Mouse (Mus musculus) common myeloid progenitor, adult 5-6 weeks (primary cell): ENCODE measurements around the gene Zfp566. TPM values are rescaled to one million over a fixed set of nuclear protein-coding genes. Genes with fewer than 3 reads are reported as not detected.

ENCODE experiments used
- ATAC-seq: replicated peaks from 2 replicates; pipeline ENCODE4 v1.8.0; 2016; ENCODE audit warnings: low read depth, mild to moderate bottlenecking, moderate TSS enrichment, inconsistent platforms; ENCODE audit not compliant: poor library complexity, severe bottlenecking
- total RNA-seq: library from RNA; stranded (forward); fragments of 200-1000, 187-1606 nt; gene quantifications from 2 replicates; pipeline ENCODE4 v1.2.3, GENCODE M21; 2017

The Zfp566 gene
- total RNA-seq, 1 experiment from 2014 or later, result 6.2 TPM

- ATAC-seq, result 0 out of 2 replicates have a peak, but pooled peaks have one; percentile 42
Measured at GRCm38 (mm10) chr7:30062478-30062877, 27.8 kb downstream of the Zfp566 start.

- ATAC-seq, result no peak
Measured at GRCm38 (mm10) chr7:30060341-30060740, 30.0 kb downstream of the Zfp566 start.

- no peak for ATAC-seq
Measured at GRCm38 (mm10) chr7:30053591-30053990, 36.7 kb downstream of the Zfp566 start.

GRCm38 (mm10) chr7:30050882-30051548 is 39.3 kb downstream of the Zfp566 start, which contains the start of gene Zfp14:
Gene Zfp14, minus strand, starts transcription at chr7:30051380.
- ATAC-seq, result peak; percentile 100

- ATAC-seq, result no peak
Measured at GRCm38 (mm10) chr7:30048126-30048525, 42.2 kb downstream of the Zfp566 start.

- ATAC-seq, result no peak
Measured at GRCm38 (mm10) chr7:30044354-30044753, 46.0 kb downstream of the Zfp566 start.

GRCm38 (mm10) chr7:30034331-30034730 is 56.0 kb downstream of the Zfp566 start:
- no peak for ATAC-seq

- no peak for ATAC-seq
Measured at GRCm38 (mm10) chr7:30031379-30031778, 58.9 kb downstream of the Zfp566 start.

GRCm38 (mm10) chr7:30030677-30031076 is 59.6 kb downstream of the Zfp566 start:
- no peak for ATAC-seq

- ATAC-seq, result no peak
Measured at GRCm38 (mm10) chr7:30028572-30028971, 61.8 kb downstream of the Zfp566 start.

Other genes with a start within 250 kb of the Zfp566 start
- gene Zfp940, start 236.9 kb downstream of the Zfp566 start, total RNA-seq, result 5.4 and 8.4 TPM in 2 replicates
- 4.0 and 4.2 TPM in 2 replicates for gene Zfp420, start 230.5 kb downstream of the Zfp566 start, total RNA-seq
- 11.6 and 14.1 TPM in 2 replicates for gene Zfp27, start 184.0 kb downstream of the Zfp566 start, total RNA-seq
- 1.2 and 3.8 TPM in 2 replicates for gene Zfp383, start 182.3 kb downstream of the Zfp566 start, total RNA-seq
- gene Zfp74, start 136.4 kb downstream of the Zfp566 start, total RNA-seq, result 9.2 and 10.4 TPM in 2 replicates
- gene Zfp568, start 106.6 kb downstream of the Zfp566 start, total RNA-seq, result 18.3 and 27.2 TPM in 2 replicates
- 0.82 and 2.9 TPM in 2 replicates for gene Zfp14, start 39.1 kb downstream of the Zfp566 start, total RNA-seq
- 3.1 and 6.7 TPM in 2 replicates for gene Zfp82, start 17.6 kb downstream of the Zfp566 start, total RNA-seq
- 0.10 TPM in 1 of 2 replicates, not detected in the other for gene Gm26920, start 117 bp downstream of the Zfp566 start, total RNA-seq
- 33.5 and 37.5 TPM in 2 replicates for gene Zfp260, start 4.2 kb upstream of the Zfp566 start, total RNA-seq
- gene Zfp382, start 31.4 kb upstream of the Zfp566 start, total RNA-seq, result 5.1 and 6.8 TPM in 2 replicates
- gene Zfp146, start 79.2 kb upstream of the Zfp566 start, total RNA-seq, result 113 and 122 TPM in 2 replicates
- not detected in 2 replicates for gene Cox7a1, start 93.6 kb upstream of the Zfp566 start, total RNA-seq
- 116 and 136 TPM in 2 replicates for gene Capns1, start 108.3 kb upstream of the Zfp566 start, total RNA-seq
- gene Polr2i, start 141.4 kb upstream of the Zfp566 start, total RNA-seq, result 37.3 and 65.1 TPM in 2 replicates
- 40.5 TPM in 2 replicates for gene Tbcb, start 141.7 kb upstream of the Zfp566 start, total RNA-seq
- not detected in 2 replicates for gene Ovol3, start 145.2 kb upstream of the Zfp566 start, total RNA-seq
- gene Thap8, start 189.6 kb upstream of the Zfp566 start, total RNA-seq, result not detected in 2 replicates
- 8.2 and 17.5 TPM in 2 replicates for gene Wdr62, start 189.9 kb upstream of the Zfp566 start, total RNA-seq
- not detected in 2 replicates for gene Clip3, start 201.2 kb upstream of the Zfp566 start, total RNA-seq
- 15.2 and 31.2 TPM in 2 replicates for gene Alkbh6, start 218.2 kb upstream of the Zfp566 start, total RNA-seq
- 1.4 TPM in 1 of 2 replicates, not detected in the other for gene Syne4, start 224.3 kb upstream of the Zfp566 start, total RNA-seq
- 0.96 and 3.3 TPM in 2 replicates for gene E130208F15Rik, start 231.2 kb upstream of the Zfp566 start, total RNA-seq
- gene Sdhaf1, start 233.4 kb upstream of the Zfp566 start, total RNA-seq, result 10.8 and 11.0 TPM in 2 replicates